Mouse (Mus musculus): ENCODE data around the gene Adam11.

DNA sequence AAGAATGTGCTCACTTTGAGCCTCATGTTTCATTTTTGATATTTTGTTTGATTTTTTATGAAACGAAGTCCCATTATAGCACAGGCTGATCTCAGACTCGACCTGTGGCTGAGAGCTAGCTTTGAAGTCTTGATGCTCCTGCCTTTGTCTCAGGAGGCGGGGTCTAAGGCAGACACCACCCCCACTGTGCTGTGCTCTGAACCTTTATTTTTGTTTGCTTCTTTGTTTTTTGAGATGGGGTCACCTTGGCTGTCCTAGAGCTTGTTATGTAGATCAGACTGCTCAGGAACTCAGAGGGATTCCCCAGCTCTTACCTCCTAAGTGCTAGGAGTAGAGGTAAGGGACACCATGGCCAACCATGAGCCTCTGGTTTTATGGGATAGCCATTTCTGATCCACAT, 59.2 kb downstream of the Adam11 start:
- TF ChIP-seq CTCF (IDR thresholded peaks at IDR 0.05; ENCODE audit: insufficient read depth, low read depth, low read length) (no peak), POLR2A (IDR thresholded peaks at IDR 0.05; ENCODE audit: insufficient read depth, low read depth, low read length) (no peak)
